Mouse (Mus musculus) embryo, embryonic 9.5 days (tissue): ENCODE data around the gene Adgrl1.

Experiments used
- DNase-seq: peaks from one replicate; pipeline ENCODE4 v3.0.0-alpha.2; 2017; ENCODE audit errors: extremely low spot score

Adgrl1 gene

DNA sequence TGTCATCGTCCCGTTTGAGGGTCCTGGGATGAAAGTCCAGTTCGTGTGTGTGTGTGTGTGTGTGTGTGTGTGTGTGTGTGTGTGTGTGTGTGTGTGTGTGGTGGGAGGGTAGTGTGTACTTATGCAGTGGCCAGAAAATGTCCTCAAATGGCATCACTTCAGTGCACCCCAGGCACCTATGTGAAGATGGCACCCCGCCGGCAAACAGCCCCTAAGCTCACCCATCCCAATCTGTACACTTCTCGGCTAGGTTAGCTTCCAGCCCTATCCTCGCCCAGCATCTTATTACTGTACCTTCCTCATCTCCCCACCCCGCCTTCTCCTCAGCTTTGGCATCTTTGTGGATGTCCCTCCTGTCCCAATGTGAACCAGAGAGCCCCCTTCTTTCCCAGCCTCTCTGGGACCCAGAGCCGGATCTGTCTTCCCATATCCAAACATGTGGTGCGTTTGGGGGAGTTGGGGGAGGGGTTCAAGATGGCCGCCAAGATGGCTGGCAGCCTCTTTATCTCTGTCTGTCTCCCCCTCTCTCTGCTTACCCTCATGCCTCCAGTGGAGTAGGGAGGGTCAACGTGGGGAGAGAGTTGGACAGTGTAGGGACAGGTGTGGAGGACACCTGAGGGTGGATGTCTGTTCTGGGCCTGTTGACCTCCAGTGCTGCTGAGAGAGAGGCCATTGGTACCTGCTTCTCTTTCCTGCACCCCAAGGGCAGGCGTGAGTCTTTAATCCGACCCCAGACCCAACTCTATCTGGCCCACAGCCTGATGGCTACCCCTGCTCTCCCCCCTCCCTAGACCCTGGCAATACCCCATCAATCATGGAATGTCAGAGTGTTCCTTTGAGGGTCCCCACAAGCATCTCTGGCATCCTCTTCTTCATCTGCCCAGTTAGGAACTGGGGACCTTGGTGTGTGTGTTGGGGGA, 1.9 kb downstream of the Adgrl1 start:
- DNase-seq = peak; percentile 27

- peak; percentile 71 for DNase-seq
Observed at GRCm38 (mm10) chr8:83902961-83903666, 3.2 kb downstream of the Adgrl1 start.

DNA sequence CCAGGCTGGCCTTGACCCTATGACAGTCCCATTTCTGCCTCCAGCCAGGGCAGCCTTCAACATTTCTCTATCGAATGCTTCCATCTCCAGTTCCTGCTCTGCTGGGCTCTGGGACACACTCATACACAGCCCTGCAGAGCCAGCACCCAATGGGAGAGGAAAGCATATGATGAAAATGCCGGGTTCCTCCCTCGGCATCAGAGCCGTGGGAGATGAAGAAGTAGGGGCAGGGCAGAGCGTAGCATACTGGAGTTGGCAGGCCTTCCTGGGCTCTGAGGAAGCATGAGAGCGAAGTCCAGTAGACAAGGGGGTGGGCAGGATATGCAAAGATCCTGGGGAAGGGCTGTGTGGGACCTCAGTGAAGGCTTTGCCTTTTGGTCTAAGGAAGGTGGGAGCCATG, 8.7 kb downstream of the Adgrl1 start:
- DNase-seq = no peak

GRCm38 (mm10) chr8:83909311-83909710, 9.4 kb downstream of the Adgrl1 start:
- no peak for DNase-seq

GRCm38 (mm10) chr8:83911809-83912731, 12.2 kb downstream of the Adgrl1 start:
- DNase-seq = no peak

DNA sequence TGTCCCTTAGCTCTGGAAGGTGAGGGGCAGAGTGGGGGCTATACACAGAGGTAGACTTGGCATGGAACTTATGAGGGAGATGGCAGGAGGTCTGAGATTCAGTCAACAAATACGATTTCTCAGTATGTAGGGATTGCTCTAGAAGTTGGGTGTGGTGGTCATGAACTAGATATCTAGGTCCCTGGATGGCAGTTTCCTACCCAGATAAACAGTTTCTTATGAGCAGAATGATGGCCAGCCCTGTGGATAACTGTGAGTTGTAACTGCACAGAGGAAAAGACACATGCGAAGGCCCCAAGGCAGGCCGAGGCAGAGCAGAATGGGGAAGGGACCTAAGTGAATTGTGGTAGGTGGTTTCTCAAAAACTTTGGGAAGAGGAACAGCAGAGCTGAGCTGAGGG, 14.3 kb downstream of the Adgrl1 start:
- DNase-seq = no peak

DNA sequence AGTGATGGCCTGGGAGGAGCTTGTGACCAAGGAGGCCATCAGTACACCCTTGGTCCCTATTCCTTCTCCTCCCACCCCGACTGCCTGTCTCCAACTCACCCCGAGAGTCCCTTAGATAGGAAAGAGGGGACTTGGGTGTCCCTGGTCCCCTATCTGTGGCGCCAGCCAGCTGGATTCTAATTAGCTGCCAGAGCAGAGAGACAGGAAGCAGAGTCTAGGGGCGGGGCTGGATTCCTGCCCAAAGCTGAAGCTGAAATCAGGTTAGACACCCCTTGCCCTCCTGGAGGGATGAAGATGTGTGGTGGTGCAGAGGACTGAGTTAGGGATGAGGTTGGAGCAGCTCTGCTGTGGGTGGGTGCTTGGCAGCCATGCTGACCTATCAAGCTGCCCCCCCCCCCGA, 15.0 kb downstream of the Adgrl1 start:
- DNase-seq = no peak

- no peak for DNase-seq
Observed at GRCm38 (mm10) chr8:83916015-83916414, 16.1 kb downstream of the Adgrl1 start.

GRCm38 (mm10) chr8:83917566-83917965, 17.7 kb downstream of the Adgrl1 start:
- no peak for DNase-seq

- DNase-seq = peak; percentile 74
Observed at GRCm38 (mm10) chr8:83921558-83921957, 21.7 kb downstream of the Adgrl1 start.

- DNase-seq = no peak
Observed at GRCm38 (mm10) chr8:83922727-83923126, 22.8 kb downstream of the Adgrl1 start.

- DNase-seq = no peak
Observed at GRCm38 (mm10) chr8:83924585-83924984, 24.7 kb downstream of the Adgrl1 start.

- DNase-seq = no peak
Observed at GRCm38 (mm10) chr8:83926266-83926665, 26.4 kb downstream of the Adgrl1 start.

GRCm38 (mm10) chr8:83934222-83934621, 34.3 kb downstream of the Adgrl1 start:
- DNase-seq = no peak

DNA sequence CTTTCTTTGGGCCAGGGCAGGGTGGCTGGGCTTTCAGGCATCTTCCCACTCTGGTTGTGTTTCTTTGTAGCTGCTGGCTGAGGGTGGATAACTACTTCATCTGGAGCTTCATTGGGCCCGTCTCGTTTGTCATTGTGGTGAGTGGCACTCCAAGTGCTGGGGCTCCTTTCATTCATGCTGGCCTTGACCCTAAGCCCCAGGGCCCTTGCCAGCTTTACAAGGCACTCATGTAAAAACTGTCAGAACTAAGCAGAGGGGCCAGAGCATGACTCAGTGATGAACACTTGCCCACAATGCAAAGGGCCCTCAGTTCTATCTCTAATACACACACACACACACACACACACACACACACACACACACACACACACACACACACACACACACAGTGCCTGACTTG, 35.1 kb downstream of the Adgrl1 start:
- no peak for DNase-seq

GRCm38 (mm10) chr8:83935435-83935834, 35.5 kb downstream of the Adgrl1 start:
- no peak for DNase-seq

GRCm38 (mm10) chr8:83937645-83938044, 37.7 kb downstream of the Adgrl1 start:
- DNase-seq = no peak

GRCm38 (mm10) chr8:83938330-83938729, 38.4 kb downstream of the Adgrl1 start:
- DNase-seq = no peak

- DNase-seq = no peak
Observed at GRCm38 (mm10) chr8:83941066-83941677, 41.3 kb downstream of the Adgrl1 start.

DNA sequence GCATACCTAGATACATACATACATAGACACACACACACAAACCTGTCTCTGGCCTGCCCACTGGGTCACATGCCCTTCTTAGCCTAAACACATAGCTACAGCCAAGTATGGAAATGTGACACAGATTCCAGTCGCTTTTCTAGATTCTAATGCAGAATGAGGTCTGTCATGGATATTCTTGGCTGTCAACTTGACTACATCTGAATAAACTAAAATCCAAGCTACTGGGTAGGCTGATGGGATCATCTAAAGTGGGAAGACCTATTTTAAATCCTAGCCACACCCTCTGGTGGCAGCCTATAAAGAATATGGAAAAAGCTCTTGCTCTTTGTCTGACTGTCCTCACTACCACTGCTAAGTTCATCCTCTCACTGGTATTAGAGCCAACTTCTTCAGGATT, 42.5 kb downstream of the Adgrl1 start:
- DNase-seq = no peak

DNA sequence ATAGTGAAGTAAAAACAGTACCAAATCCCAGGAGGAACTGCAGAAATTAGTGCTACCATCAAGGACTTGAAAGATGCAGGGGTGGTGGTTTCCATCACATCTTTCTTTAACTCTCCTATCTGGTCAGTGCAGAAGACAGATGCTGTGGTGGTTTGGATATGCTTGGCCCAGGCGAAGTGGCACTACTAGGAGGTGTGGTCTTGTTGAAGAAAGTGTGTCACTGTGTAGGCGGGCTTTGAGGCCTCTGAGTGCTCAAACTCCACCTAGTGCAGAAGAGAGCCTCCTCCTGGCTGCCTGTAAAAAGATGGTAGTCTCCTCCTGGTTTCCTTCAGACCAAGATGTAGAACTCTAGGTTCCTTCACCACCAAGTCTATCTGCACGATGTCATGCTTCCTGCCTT, 45.6 kb downstream of the Adgrl1 start:
- no peak for DNase-seq

DNA sequence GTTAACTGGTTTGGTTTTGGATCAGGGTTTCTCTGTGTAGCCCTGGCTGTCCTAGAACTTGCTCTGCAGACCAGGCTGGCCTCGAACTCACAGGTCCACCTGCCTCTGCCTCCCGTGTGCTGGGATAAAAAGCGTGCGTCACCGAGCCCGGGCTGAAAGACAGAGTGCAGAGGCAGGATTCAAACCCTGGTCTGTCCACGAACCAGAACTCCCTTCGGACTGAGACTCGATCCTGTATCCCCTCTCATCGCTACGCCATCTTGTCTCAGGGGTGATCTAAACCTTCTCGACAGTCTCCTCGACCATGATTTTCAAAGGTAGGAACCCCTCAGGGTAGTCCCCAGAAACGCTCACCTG, 54.8 kb downstream of the Adgrl1 start:
- no peak for DNase-seq
